Mouse (Mus musculus): Measurements from ENCODE around the gene Junb.

The Junb gene

GRCm38 (mm10) chr8:84978248-84978940, at the start of gene Junb:
TSS of gene Junb (minus strand) at chr8:84978718.
- peak; percentile 46 for ATAC-seq (ENCODE audit: low TSS enrichment)

GRCm38 (mm10) chr8:85027922-85028321, 49.4 kb upstream of the Junb start:
- no peak for ATAC-seq (ENCODE audit: low TSS enrichment)

- no peak for ATAC-seq (ENCODE audit: low TSS enrichment)
Measured at GRCm38 (mm10) chr8:85027516-85027855, 49.0 kb upstream of the Junb start.

- peak; percentile 54 for ATAC-seq (ENCODE audit: low TSS enrichment)
Measured at GRCm38 (mm10) chr8:85026670-85027515, 48.4 kb upstream of the Junb start, which contains the start of gene Trir. TSS of gene Trir (plus strand) at chr8:85026823.

GRCm38 (mm10) chr8:85025098-85025932, 46.8 kb upstream of the Junb start, which contains the start of gene Asna1:
TSS of gene Asna1 (minus strand) at chr8:85025281.
- ATAC-seq (ENCODE audit: low TSS enrichment): peak; percentile 91

- ATAC-seq (ENCODE audit: low TSS enrichment): no peak
Measured at GRCm38 (mm10) chr8:85023846-85024245, 45.3 kb upstream of the Junb start.

GRCm38 (mm10) chr8:85021514-85022055, 43.1 kb upstream of the Junb start:
- no peak for ATAC-seq (ENCODE audit: low TSS enrichment)

GRCm38 (mm10) chr8:85017209-85017608, 38.7 kb upstream of the Junb start:
- no peak for ATAC-seq (ENCODE audit: low TSS enrichment)

- ATAC-seq (ENCODE audit: low TSS enrichment): no peak
Measured at GRCm38 (mm10) chr8:85016724-85017123, 38.2 kb upstream of the Junb start.

GRCm38 (mm10) chr8:85014431-85014830, 35.9 kb upstream of the Junb start, which contains the start of gene Best2:
TSS of gene Best2 (minus strand) at chr8:85014531.
- ATAC-seq (ENCODE audit: low TSS enrichment): no peak

- peak; percentile 97 for ATAC-seq (ENCODE audit: low TSS enrichment)
Measured at GRCm38 (mm10) chr8:85013230-85013840, 34.8 kb upstream of the Junb start.

- ATAC-seq (ENCODE audit: low TSS enrichment): no peak
Measured at GRCm38 (mm10) chr8:85011242-85011641, 32.7 kb upstream of the Junb start.

GRCm38 (mm10) chr8:85007686-85008085, 29.2 kb upstream of the Junb start:
- no peak for ATAC-seq (ENCODE audit: low TSS enrichment)

GRCm38 (mm10) chr8:84997649-84998295, 19.3 kb upstream of the Junb start:
- peak; percentile 94 for ATAC-seq (ENCODE audit: low TSS enrichment)

- ATAC-seq (ENCODE audit: low TSS enrichment): no peak
Measured at GRCm38 (mm10) chr8:84996978-84997377, 18.5 kb upstream of the Junb start.

- ATAC-seq (ENCODE audit: low TSS enrichment): no peak
Measured at GRCm38 (mm10) chr8:84995680-84996079, 17.2 kb upstream of the Junb start.

- no peak for ATAC-seq (ENCODE audit: low TSS enrichment)
Measured at GRCm38 (mm10) chr8:84994375-84994774, 15.9 kb upstream of the Junb start.

GRCm38 (mm10) chr8:84990836-84991235, 12.3 kb upstream of the Junb start:
- no peak for ATAC-seq (ENCODE audit: low TSS enrichment)

- ATAC-seq (ENCODE audit: low TSS enrichment): peak; percentile 67
Measured at GRCm38 (mm10) chr8:84990349-84990748, 11.8 kb upstream of the Junb start, which contains the start of gene Hook2. TSS of gene Hook2 (plus strand) at chr8:84990603.

- ATAC-seq (ENCODE audit: low TSS enrichment): peak; percentile 18; the same call in 1 of the 2 replicates
Measured at GRCm38 (mm10) chr8:84989810-84990209, 11.3 kb upstream of the Junb start.

GRCm38 (mm10) chr8:84989311-84989731, 10.8 kb upstream of the Junb start:
- ATAC-seq (ENCODE audit: low TSS enrichment): no peak

All from frontal cortex, adult (tissue).